Comparison of ENCODE assay signal across 12 mouse cellular contexts in genomic region chr17:47796968-47797367, GRCm38 (mm10). TPM values are rescaled to one million over a fixed set of nuclear protein-coding genes. Genes with fewer than 3 reads are reported as not detected.
DNase-seq lines count a peak whose midpoint lies in the region; ATAC-seq and TF ChIP-seq lines count a peak whose summit lies in the region.
"Had no signal": no experiment of that assay in that cellular context is flagged by ENCODE, and none has a peak within 500 bp of the region (broad histone marks: within the 10 kb centered on the region; RNA-seq: fewer than 3 reads in every experiment).

No protein-coding gene starts in this region.

- H3K9me3 ChIP-seq in midbrain, embryonic 15.5 days, result no peaks in the 10 kb centered on the region
- H3K9me3 ChIP-seq: limb, embryonic 10.5 days had no signal

- no peaks in the 10 kb centered on the region for H3K36me3 ChIP-seq in testis, adult 2 months (ENCODE audit: control insufficient read depth, insufficient read depth, low read length)
- no peaks in the 10 kb centered on the region for H3K36me3 ChIP-seq in midbrain, embryonic 15.5 days (replicated peaks)
- H3K36me3 ChIP-seq: limb, embryonic 10.5 days had no signal

- no peak for ATAC-seq in CD4-positive, CD25-positive, alpha-beta regulatory T cell, adult 4 months
- ATAC-seq in midbrain, embryonic 15.5 days (replicated peaks), result no peak

- no peak overlapping the region for H3K4me2 ChIP-seq in midbrain, embryonic 15.5 days
- H3K4me2 ChIP-seq: heart, embryonic 11.5 days; hindbrain, embryonic 14.5 days had no signal

- H3K27me3 ChIP-seq in testis, adult 2 months (ENCODE audit: control insufficient read depth, insufficient read depth, low read length), result no peaks in the 10 kb centered on the region
- H3K27me3 ChIP-seq in midbrain, embryonic 15.5 days (replicated peaks), result no peaks in the 10 kb centered on the region

- peaks cover 10% of the 10 kb centered on the region for H3K4me1 ChIP-seq in testis, adult 2 months (ENCODE audit: control insufficient read depth, insufficient read depth, low read length)
- no peaks in the 10 kb centered on the region for H3K4me1 ChIP-seq in midbrain, embryonic 15.5 days

- 75% methylated on average over 4 of the region's 4 CpGs for WGBS in midbrain, embryonic 15.5 days

- TF ChIP-seq CTCF in testis, adult 2 months (IDR thresholded peaks at IDR 0.05; ENCODE audit: control insufficient read depth, insufficient read depth, insufficient replicate concordance, low read depth, low read length), result peak; percentile 20; the same call in 1 of the 2 replicates

- peak; percentile 40 for DNase-seq in CD4-positive, CD25-positive, alpha-beta regulatory T cell, adult 2 months (ENCODE audit: low read depth, low spot score)
- peak; percentile 7 for DNase-seq in kidney, postnatal 14 days
- no peak for DNase-seq in kidney, adult 9 months
- DNase-seq in testis, postnatal 14 days (ENCODE audit: low spot score), result no peak
- peak; percentile 71 for DNase-seq in testis, postnatal 10 days (ENCODE audit: low spot score)
- DNase-seq: spleen, adult 18-20 months had no signal

- H3K27ac ChIP-seq in testis, adult 2 months (ENCODE audit: control insufficient read depth, insufficient read depth, low read depth, low read length), result no peak overlapping the region
- no peak overlapping the region for H3K27ac ChIP-seq in midbrain, embryonic 15.5 days
- H3K27ac ChIP-seq: hindbrain, embryonic 14.5 days had no signal

- no peak for TF ChIP-seq POLR2A in testis, adult 2 months (IDR thresholded peaks at IDR 0.05; ENCODE audit: control insufficient read depth, low read depth, low read length)

- no peak overlapping the region for H3K9ac ChIP-seq in midbrain, embryonic 15.5 days
- H3K9ac ChIP-seq: hindbrain, embryonic 14.5 days had no signal

- no peak overlapping the region for H3K4me3 ChIP-seq in testis, adult 2 months (ENCODE audit: control insufficient read depth, low read depth, low read length)
- H3K4me3 ChIP-seq in midbrain, embryonic 15.5 days, result no peak overlapping the region
- H3K4me3 ChIP-seq: limb, embryonic 10.5 days had no signal

RNA-seq across cellular contexts. Expression of gene Mdfi, which starts 37.5 kb away (rescaled TPM):
- not detected for polyA plus RNA-seq in CD4-positive, CD25-positive, alpha-beta regulatory T cell, adult 4 months (2017; shearing (Covaris generic))
- polyA plus RNA-seq in testis, adult 2 months (2012; rRNA removed), result 2.0 and 2.1 TPM in 2 replicates
- polyA plus RNA-seq in midbrain, embryonic 15.5 days (2015; fragmentation: Nextera tagmentation; extraction: Ambion mirVana), result 2.7 and 3.6 TPM in 2 replicates

Comparison
In these comparisons a context has a peak if more than half of its experiments do, and no peak if none do; other contexts are left out.
1. DNase-seq: peak in CD4-positive, CD25-positive, alpha-beta regulatory T cell, adult 2 months (single experiment), kidney, postnatal 14 days (single experiment) and testis, postnatal 10 days (single experiment); none in kidney, adult 9 months (single experiment) and testis, postnatal 14 days (single experiment).